Mouse (Mus musculus): ENCODE measurements around the gene Pde2a. TPM values are rescaled to one million over a fixed set of nuclear protein-coding genes. Genes with fewer than 3 reads are reported as not detected.

The Pde2a gene
- total and polyA plus RNA-seq, 3 experiments, result 0.11 to 0.62 TPM; not detected in 1

- Histone ChIP-seq H3K36me3 (ENCODE audit: control insufficient read depth in 1 of 2, insufficient read depth in 2 of 2, low read length in 2 of 2) (peaks cover 0 to 6% of the 10 kb centered on the region in 2 experiments; a peak in 2 of 4 replicates), H3K27ac (ENCODE audit: control insufficient read depth, low read depth, low read length) (no peak overlapping the region), H3K79me2 (ENCODE audit: control insufficient read depth, insufficient read depth, low read length, poor library complexity) (no peaks in the 10 kb centered on the region), H3K9ac (ENCODE audit: control insufficient read depth, low read depth, low read length, poor library complexity, severe bottlenecking) (no peak overlapping the region), H3K9me3 (replicated peaks; ENCODE audit: insufficient read depth, low read length) (no peaks in the 10 kb centered on the region), H3K4me1 (ENCODE audit: control insufficient read depth in 1 of 2, insufficient read depth in 2 of 2, low read length in 2 of 2) (peaks cover 2 to 4% of the 10 kb centered on the region in 2 experiments; a peak in 3 of 4 replicates), H3K27me3 (ENCODE audit: control insufficient read depth in 1 of 2, insufficient read depth in 2 of 2, low read length in 2 of 2) (no peaks in the 10 kb centered on the region), H3K4me3 (ENCODE audit: control insufficient read depth in 1 of 2, insufficient read depth in 1 of 2, low read depth in 2 of 2, low read length in 2 of 2) (no peak overlapping the region)
- TF ChIP-seq NELFE (IDR thresholded peaks at IDR 0.05; ENCODE audit: low read depth, low read length), result no peak
- no peak for TF ChIP-seq RAD21 (IDR thresholded peaks at IDR 0.05; ENCODE audit: low read depth, low read length)
- no peak for TF ChIP-seq SIN3A (IDR thresholded peaks at IDR 0.05; ENCODE audit: low read length)
- TF ChIP-seq NRF1 (IDR thresholded peaks at IDR 0.05; ENCODE audit: insufficient read depth, low read depth, low read length, poor library complexity, severe bottlenecking), result no peak
- no peak for TF ChIP-seq ZKSCAN1 (IDR thresholded peaks at IDR 0.05; ENCODE audit: low read depth, low read length)
- TF ChIP-seq ZC3H11A (IDR thresholded peaks at IDR 0.05; ENCODE audit: low read depth, low read length), result no peak
- no peak for TF ChIP-seq GATA1 (IDR thresholded peaks at IDR 0.05; ENCODE audit: low read depth, low read length)
- no peak for TF ChIP-seq RCOR1 (IDR thresholded peaks at IDR 0.05; ENCODE audit: low read depth, low read length)
- no peak for TF ChIP-seq TAL1 (IDR thresholded peaks at IDR 0.05; ENCODE audit: low read length)
- TF ChIP-seq ZMIZ1 (IDR thresholded peaks at IDR 0.05; ENCODE audit: low read depth, low read length), result no peak
- TF ChIP-seq BHLHE40 (IDR thresholded peaks at IDR 0.05; ENCODE audit: borderline replicate concordance, low read depth, low read length), result no peak
- TF ChIP-seq CHD1 (IDR thresholded peaks at IDR 0.05; ENCODE audit: low read depth, low read length), result no peak
- TF ChIP-seq KAT2A (conservative IDR thresholded peaks at IDR 0.05; ENCODE audit: low read depth, low read length), result no peak
- TF ChIP-seq MYC (IDR thresholded peaks at IDR 0.05; ENCODE audit: low read depth, low read length), result no peak
- TF ChIP-seq MAZ (IDR thresholded peaks at IDR 0.05; ENCODE audit: low read depth, low read length), result no peak
- no peak for TF ChIP-seq MAX (IDR thresholded peaks at IDR 0.05; ENCODE audit: low read length)
- no peak for TF ChIP-seq SMC3 (IDR thresholded peaks at IDR 0.05; ENCODE audit: low read depth, low read length)
- TF ChIP-seq ZNF384 (IDR thresholded peaks at IDR 0.05; ENCODE audit: low read depth, low read length), result no peak
- DNase-seq (ENCODE audit: low read depth, low spot score), result no peak
Observed at GRCm38 (mm10) chr7:101378796-101379465, 42.6 kb upstream of the Pde2a start.

GRCm38 (mm10) chr7:101379732-101380131, 41.8 kb upstream of the Pde2a start:
- H3K27me3 ChIP-seq (ENCODE audit: control insufficient read depth in 1 of 2, insufficient read depth in 2 of 2, low read length in 2 of 2), result no peaks in the 10 kb centered on the region
- peaks cover 2 to 4% of the 10 kb centered on the region in 2 experiments; a peak in 3 of 4 replicates for H3K4me1 ChIP-seq (ENCODE audit: control insufficient read depth in 1 of 2, insufficient read depth in 2 of 2, low read length in 2 of 2)
- no peaks in the 10 kb centered on the region for H3K79me2 ChIP-seq (ENCODE audit: control insufficient read depth, insufficient read depth, low read length, poor library complexity)
- TF ChIP-seq MEF2A (IDR thresholded peaks at IDR 0.05; ENCODE audit: extremely low read depth, insufficient replicate concordance, low read depth, low read length, poor library complexity, severe bottlenecking) (no peak), ZC3H11A (IDR thresholded peaks at IDR 0.05; ENCODE audit: low read depth, low read length) (no peak), GATA1 (IDR thresholded peaks at IDR 0.05; ENCODE audit: low read depth, low read length) (no peak), TAL1 (IDR thresholded peaks at IDR 0.05; ENCODE audit: low read length) (no peak), NRF1 (IDR thresholded peaks at IDR 0.05; ENCODE audit: insufficient read depth, low read depth, low read length, poor library complexity, severe bottlenecking) (no peak), TCF12 (IDR thresholded peaks at IDR 0.05; ENCODE audit: low read depth, low read length) (no peak)
- H3K4me3 ChIP-seq (ENCODE audit: control insufficient read depth in 1 of 2, insufficient read depth in 1 of 2, low read depth in 2 of 2, low read length in 2 of 2), result no peak overlapping the region
- H3K36me3 ChIP-seq (ENCODE audit: control insufficient read depth in 1 of 2, insufficient read depth in 2 of 2, low read length in 2 of 2), result peaks cover 0 to 6% of the 10 kb centered on the region in 2 experiments; a peak in 2 of 4 replicates
- DNase-seq (ENCODE audit: low read depth, low spot score), result no peak
- H3K27ac ChIP-seq (ENCODE audit: control insufficient read depth, low read depth, low read length), result no peak overlapping the region
- no peak overlapping the region for H3K9ac ChIP-seq (ENCODE audit: control insufficient read depth, low read depth, low read length, poor library complexity, severe bottlenecking)
- H3K9me3 ChIP-seq (replicated peaks; ENCODE audit: insufficient read depth, low read length), result no peaks in the 10 kb centered on the region

Measured in MEL (cell line).